Mouse (Mus musculus): Measurements from ENCODE around the gene Grm3.

- TF ChIP-seq E2F4 (IDR thresholded peaks at IDR 0.05; ENCODE audit: borderline replicate concordance, low read depth, low read length) (no peak), NRF1 (IDR thresholded peaks at IDR 0.05; ENCODE audit: insufficient read depth, low read depth, low read length, poor library complexity, severe bottlenecking) (no peak), USF1 (IDR thresholded peaks at IDR 0.05; ENCODE audit: low read depth, low read length) (no peak), POLR2A (IDR thresholded peaks at IDR 0.05; ENCODE audit: control insufficient read depth in 1 of 2, insufficient read depth in 1 of 2, low read depth in 1 of 2, low read length in 2 of 2, poor library complexity in 1 of 2) (no peak), TAL1 (IDR thresholded peaks at IDR 0.05; ENCODE audit: low read length) (no peak), UBTF (IDR thresholded peaks at IDR 0.05; ENCODE audit: borderline replicate concordance, insufficient read depth, low read depth, low read length) (no peak), CTCF (IDR thresholded peaks at IDR 0.05 in 2 of 3, conservative IDR thresholded peaks at IDR 0.05 in 1 of 3; ENCODE audit: control insufficient read depth in 1 of 3, insufficient read depth in 1 of 3, low read depth in 2 of 3, low read length in 3 of 3, poor library complexity in 1 of 3, severe bottlenecking in 1 of 3) (no peak), HCFC1 (IDR thresholded peaks at IDR 0.05; ENCODE audit: low read depth, low read length) (no peak), GATA1 (IDR thresholded peaks at IDR 0.05; ENCODE audit: low read depth, low read length) (no peak), MAX (IDR thresholded peaks at IDR 0.05; ENCODE audit: low read length) (no peak), SIN3A (IDR thresholded peaks at IDR 0.05; ENCODE audit: low read length) (no peak), KAT2A (conservative IDR thresholded peaks at IDR 0.05; ENCODE audit: low read depth, low read length) (no peak), TCF12 (IDR thresholded peaks at IDR 0.05; ENCODE audit: low read depth, low read length) (no peak)
Observed at GRCm38 (mm10) chr5:9638612-9639011, 86.4 kb downstream of the Grm3 start.

Data from MEL (cell line).